Mouse (Mus musculus): Measurements from ENCODE around the gene Speer4e. TPM values are rescaled to one million over a fixed set of nuclear protein-coding genes. Genes with fewer than 3 reads are reported as not detected.
"Not testable (repeated sequence)": the region's sequence is repeated elsewhere in the genome, so short reads cannot be mapped to it uniquely, and the experiment has no call there.

Speer4e gene
- polyA plus RNA-seq, 1 experiment from 2014 or later: not detected

DNA sequence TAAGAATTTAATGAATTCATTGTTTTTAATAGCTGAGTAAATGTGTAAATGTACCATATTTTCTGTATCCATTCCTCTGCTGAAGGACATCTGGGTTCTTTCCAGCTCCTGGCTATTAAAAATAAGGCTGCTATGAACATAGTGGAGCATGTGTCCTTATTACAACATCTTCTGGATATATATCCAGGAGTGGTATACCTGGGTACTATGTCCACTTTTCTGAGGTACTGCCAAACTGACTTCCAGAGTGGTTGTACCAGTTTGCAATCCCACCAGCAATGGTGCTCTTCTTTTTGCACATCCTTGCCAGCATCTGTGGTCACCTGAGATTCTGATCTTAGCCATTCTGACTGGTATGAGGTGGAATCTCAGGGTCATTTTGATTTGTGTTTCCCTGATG, 15.4 kb upstream of the Speer4e start:
- not testable (repeated sequence) for H3K27ac ChIP-seq (ENCODE audit: low read length); H3K27me3 ChIP-seq (replicated peaks; ENCODE audit: insufficient read depth, low read length); DNase-seq (ENCODE audit: low spot score); H3K36me3 ChIP-seq (ENCODE audit: insufficient read depth, low read length); H3K9me3 ChIP-seq (ENCODE audit: low read length); H3K4me3 ChIP-seq (ENCODE audit: low read depth, low read length); H3K4me1 ChIP-seq (ENCODE audit: insufficient read depth, low read depth, low read length); H3K4me2 ChIP-seq (replicated peaks; ENCODE audit: low read depth, low read length); H3K9ac ChIP-seq (replicated peaks; ENCODE audit: low read depth); ATAC-seq

DNA sequence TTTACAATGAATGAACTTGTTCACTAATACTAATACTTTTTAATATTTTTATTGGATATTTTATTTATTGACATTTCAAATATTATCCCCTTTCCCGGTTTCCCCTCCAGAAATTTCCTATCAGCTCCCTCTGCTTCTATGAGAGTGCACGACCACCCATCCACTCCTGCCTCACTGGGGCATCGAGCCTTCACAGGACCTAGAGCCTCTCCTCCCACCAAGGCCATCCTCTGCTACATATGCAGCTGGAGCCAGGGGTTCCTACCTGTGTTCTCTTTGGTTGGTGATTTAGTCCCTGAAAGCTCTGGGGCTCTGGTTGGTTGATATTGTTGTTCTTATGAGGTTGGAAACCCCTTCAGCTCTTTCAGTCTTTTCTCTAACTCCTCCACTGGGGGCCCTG, 14.5 kb upstream of the Speer4e start:
- H3K9me3 ChIP-seq (ENCODE audit: low read length); DNase-seq (ENCODE audit: low spot score); H3K4me1 ChIP-seq (ENCODE audit: insufficient read depth, low read depth, low read length); H3K4me2 ChIP-seq (replicated peaks; ENCODE audit: low read depth, low read length); H3K4me3 ChIP-seq (ENCODE audit: low read depth, low read length); H3K27me3 ChIP-seq (replicated peaks; ENCODE audit: insufficient read depth, low read length); H3K9ac ChIP-seq (replicated peaks; ENCODE audit: low read depth); H3K36me3 ChIP-seq (ENCODE audit: insufficient read depth, low read length); ATAC-seq; H3K27ac ChIP-seq (ENCODE audit: low read length): not testable (repeated sequence)
- 59% methylated on average over 3 of the region's 3 CpGs for WGBS

DNA sequence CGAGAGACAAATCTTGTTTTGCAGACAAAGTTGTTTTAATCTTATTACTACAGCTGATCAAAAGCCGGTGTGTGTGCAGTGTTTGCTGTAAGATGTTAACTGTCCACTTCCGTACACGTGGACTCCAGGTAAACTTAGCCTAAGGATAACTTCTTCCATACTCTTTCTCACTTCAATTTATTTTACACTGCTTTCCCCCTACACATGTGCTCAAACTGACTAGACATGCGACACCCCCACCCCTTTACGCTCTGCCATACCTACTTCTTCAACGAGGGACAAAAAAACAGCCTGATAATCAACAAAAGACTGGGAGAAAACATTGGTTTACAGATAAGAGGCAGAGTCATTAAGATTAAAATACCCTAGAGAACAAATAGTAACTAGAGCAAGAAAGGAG, 13.6 kb upstream of the Speer4e start:
- H3K4me3 ChIP-seq (ENCODE audit: low read depth, low read length); H3K27me3 ChIP-seq (replicated peaks; ENCODE audit: insufficient read depth, low read length); H3K27ac ChIP-seq (ENCODE audit: low read length); H3K9me3 ChIP-seq (ENCODE audit: low read length); H3K4me1 ChIP-seq (ENCODE audit: insufficient read depth, low read depth, low read length); H3K36me3 ChIP-seq (ENCODE audit: insufficient read depth, low read length); H3K4me2 ChIP-seq (replicated peaks; ENCODE audit: low read depth, low read length); DNase-seq (ENCODE audit: low spot score); H3K9ac ChIP-seq (replicated peaks; ENCODE audit: low read depth): not testable (repeated sequence)
- ATAC-seq: 0 out of 2 replicates have a peak, but pooled peaks have one; percentile 26
- WGBS: 62% methylated on average over 7 of the region's 7 CpGs

DNA sequence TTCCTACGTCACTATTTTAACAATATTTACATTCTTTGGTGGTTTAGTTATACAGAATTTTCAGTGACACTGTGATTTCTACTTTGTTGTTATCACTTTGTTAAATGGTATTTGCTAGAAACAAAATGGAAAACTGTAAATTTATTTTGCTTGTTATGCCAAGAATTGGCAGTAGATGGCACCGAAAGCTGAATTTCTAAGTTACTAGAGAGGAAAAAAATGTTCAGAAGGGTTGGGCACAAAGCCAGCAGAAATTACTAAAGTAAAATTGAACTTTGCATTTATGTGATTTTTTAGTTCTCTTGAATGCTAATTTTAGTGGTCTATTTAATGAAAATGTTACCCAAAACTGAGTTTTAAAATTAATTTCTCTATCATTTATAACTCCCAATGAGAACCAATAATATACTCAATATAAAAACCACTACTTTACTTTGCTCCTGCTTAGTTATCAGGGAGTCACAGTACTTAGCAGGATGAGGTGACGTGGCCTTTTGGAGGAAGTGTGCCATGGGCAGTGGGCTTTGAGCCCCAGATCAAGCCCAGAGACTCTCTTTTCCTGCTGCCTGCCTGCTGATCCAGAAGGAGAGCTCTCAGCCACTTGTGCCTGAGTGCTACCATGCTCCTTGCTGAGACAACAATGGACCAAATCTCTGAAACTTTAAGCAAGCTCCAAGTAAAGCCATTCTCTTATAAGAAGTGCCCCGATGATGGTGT, 9.4 kb upstream of the Speer4e start:
- H3K9ac ChIP-seq (replicated peaks; ENCODE audit: low read depth); H3K4me2 ChIP-seq (replicated peaks; ENCODE audit: low read depth, low read length); ATAC-seq; H3K4me3 ChIP-seq (ENCODE audit: low read depth, low read length); H3K9me3 ChIP-seq (ENCODE audit: low read length); H3K27ac ChIP-seq (ENCODE audit: low read length); H3K4me1 ChIP-seq (ENCODE audit: insufficient read depth, low read depth, low read length); H3K36me3 ChIP-seq (ENCODE audit: insufficient read depth, low read length); H3K27me3 ChIP-seq (replicated peaks; ENCODE audit: insufficient read depth, low read length): not testable (repeated sequence)
- 50% methylated on average over 4 of the region's 4 CpGs for WGBS
- DNase-seq (ENCODE audit: low spot score): peak; percentile 4

DNA sequence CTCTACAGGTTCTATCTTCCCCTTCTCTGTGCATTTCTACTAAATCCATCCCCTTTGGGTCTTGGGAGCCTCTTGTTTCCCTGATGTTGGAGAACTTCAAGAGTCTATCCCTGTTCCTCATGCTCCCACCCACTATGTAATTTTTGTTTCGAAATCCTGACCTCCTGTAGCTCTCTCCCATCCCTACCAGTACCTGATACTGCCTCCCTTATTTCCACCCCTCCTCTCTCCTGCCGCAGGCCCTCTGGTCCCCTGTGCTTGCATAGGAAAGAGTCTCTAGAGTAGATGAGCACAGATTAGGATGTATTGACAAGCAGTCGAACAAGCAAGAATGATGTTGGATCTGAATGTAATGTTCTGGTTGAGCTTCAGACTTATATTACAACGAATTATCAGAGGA, 7.3 kb upstream of the Speer4e start:
- not testable (repeated sequence) for H3K27ac ChIP-seq (ENCODE audit: low read length); H3K9ac ChIP-seq (replicated peaks; ENCODE audit: low read depth); H3K4me2 ChIP-seq (replicated peaks; ENCODE audit: low read depth, low read length); H3K4me3 ChIP-seq (ENCODE audit: low read depth, low read length); DNase-seq (ENCODE audit: low spot score); H3K27me3 ChIP-seq (replicated peaks; ENCODE audit: insufficient read depth, low read length); H3K4me1 ChIP-seq (ENCODE audit: insufficient read depth, low read depth, low read length); H3K36me3 ChIP-seq (ENCODE audit: insufficient read depth, low read length); ATAC-seq; H3K9me3 ChIP-seq (ENCODE audit: low read length)
- 37% methylated on average over 4 of the region's 4 CpGs for WGBS

DNA sequence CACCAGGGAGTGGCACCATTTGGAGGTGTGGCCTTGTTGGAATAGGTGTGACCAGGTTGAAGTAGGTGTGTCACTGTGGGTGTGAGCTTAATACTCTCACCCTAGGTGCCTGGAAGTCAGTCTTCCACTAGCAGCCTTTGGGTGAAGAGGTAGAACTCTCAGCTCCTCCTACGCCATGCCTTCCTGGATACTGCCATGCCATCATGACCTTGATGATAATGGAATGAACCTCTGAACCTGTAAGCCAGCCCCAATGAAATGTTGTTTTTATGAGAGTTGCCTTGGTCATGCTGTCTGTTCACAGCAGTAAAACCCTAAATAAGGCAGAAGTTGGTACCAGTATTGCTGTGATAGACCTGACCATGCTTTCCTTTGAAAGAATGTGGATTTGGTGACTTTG, 2.8 kb upstream of the Speer4e start:
- H3K27ac ChIP-seq (ENCODE audit: low read length); H3K36me3 ChIP-seq (ENCODE audit: insufficient read depth, low read length); H3K4me1 ChIP-seq (ENCODE audit: insufficient read depth, low read depth, low read length); H3K9me3 ChIP-seq (ENCODE audit: low read length); H3K4me2 ChIP-seq (replicated peaks; ENCODE audit: low read depth, low read length); H3K27me3 ChIP-seq (replicated peaks; ENCODE audit: insufficient read depth, low read length); DNase-seq (ENCODE audit: low spot score); H3K9ac ChIP-seq (replicated peaks; ENCODE audit: low read depth); ATAC-seq; H3K4me3 ChIP-seq (ENCODE audit: low read depth, low read length): not testable (repeated sequence)
- 88% methylated on average over 1 of the region's 1 CpGs for WGBS

DNA sequence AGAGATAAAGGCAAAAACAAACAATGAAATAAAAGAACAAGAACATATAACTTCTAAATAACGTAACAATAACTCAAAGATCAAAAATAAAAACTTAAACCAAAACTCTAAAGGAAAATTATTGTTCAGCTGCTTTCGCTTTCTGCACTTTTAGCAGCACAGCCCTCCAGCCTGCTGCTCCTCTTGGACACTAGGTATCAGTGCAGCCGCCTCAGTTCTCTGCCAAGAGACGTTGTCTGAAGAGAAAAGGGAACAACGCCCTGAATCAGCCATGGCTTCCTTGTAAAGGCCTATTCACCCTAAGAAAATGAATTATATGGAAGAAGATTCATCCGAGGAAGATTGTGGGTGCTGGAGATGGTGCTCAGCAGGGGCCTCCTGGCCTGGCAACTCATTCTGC, 4.5 kb downstream of the Speer4e start:
- WGBS: 65% methylated on average over 5 of the region's 6 CpGs
- not testable (repeated sequence) for H3K4me1 ChIP-seq (ENCODE audit: insufficient read depth, low read depth, low read length)

More for the DNA sequence above, 4.5 kb downstream of the Speer4e start:
- not testable (repeated sequence) for H3K9ac ChIP-seq (replicated peaks; ENCODE audit: low read depth); DNase-seq (ENCODE audit: low spot score); H3K36me3 ChIP-seq (ENCODE audit: insufficient read depth, low read length); H3K4me3 ChIP-seq (ENCODE audit: low read depth, low read length); H3K27ac ChIP-seq (ENCODE audit: low read length); H3K27me3 ChIP-seq (replicated peaks; ENCODE audit: insufficient read depth, low read length); ATAC-seq; H3K9me3 ChIP-seq (ENCODE audit: low read length); H3K4me2 ChIP-seq (replicated peaks; ENCODE audit: low read depth, low read length)
